Mouse (Mus musculus) C2C12 (cell line): ENCODE measurements around the gene Spn.

Experiments used
- CTCF ChIP-seq: IDR thresholded peaks from one replicate; pipeline ENCODE4 v1.5.1; 2011; ENCODE audit not compliant: control insufficient read depth, insufficient read depth, insufficient read length
- MAX ChIP-seq: IDR thresholded peaks from one replicate; pipeline ENCODE4 v1.6.1; 2011; ENCODE audit warnings: mild to moderate bottlenecking, control low read depth
- MYOD1 ChIP-seq: IDR thresholded peaks from one replicate; pipeline ENCODE4 v1.6.1; 2011; ENCODE audit warnings: low read depth; ENCODE audit not compliant: control insufficient read depth, insufficient read length
- MYOG ChIP-seq: IDR thresholded peaks from one replicate; pipeline ENCODE4 v1.6.1; 2011; ENCODE audit not compliant: control insufficient read depth, insufficient read length; ENCODE audit errors: extremely low read depth
- USF1 ChIP-seq: IDR thresholded peaks from one replicate; pipeline ENCODE4 v1.6.1; 2011; ENCODE audit warnings: low read depth, mild to moderate bottlenecking, control low read depth, moderate library complexity

DNA sequence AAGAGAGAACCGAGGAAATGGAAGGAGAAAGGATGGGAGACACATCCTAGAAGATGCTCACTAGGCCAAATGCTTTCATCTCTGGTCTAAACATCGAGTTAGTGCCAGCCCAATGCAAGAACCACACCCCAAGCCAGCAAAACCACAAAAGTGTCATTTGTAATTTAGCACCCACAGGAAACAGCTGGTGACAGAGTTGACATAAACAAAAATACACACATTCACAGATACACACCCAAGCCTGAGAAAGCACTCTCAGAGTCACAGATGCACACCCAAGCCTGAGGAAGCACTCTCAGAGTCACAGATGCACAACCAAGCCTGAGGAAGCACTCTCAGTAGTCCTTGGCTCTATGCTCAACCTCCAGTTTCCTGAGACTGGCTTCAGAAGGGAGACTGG, 43.2 kb upstream of the Spn start:
- no peak for TF ChIP-seq CTCF
- TF ChIP-seq USF1, result no peak
- TF ChIP-seq MYOD1, result no peak
- TF ChIP-seq MYOG, result no peak
- no peak for TF ChIP-seq MAX
